ENCODE assay signal across 9 mouse cellular contexts in the genomic region with DNA sequence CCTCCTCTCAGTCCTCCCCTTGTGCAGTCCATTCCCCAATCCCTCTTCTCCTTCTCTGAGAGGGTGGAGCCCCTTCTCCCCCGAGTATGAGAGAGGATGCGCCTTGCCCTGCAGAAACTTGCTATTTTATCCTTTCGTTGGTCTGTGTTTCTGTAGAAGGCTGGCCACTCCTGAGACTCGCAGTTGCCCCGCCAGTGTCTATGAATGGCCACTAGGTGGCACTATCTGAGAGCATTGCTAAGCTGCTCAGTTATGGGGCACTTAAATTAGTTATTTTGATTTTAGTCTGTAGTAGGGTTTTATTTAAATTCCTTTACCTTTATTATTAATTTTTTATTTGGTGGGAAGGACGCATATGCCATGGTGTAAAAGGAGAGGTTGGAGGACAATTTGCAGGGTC. TPM values are rescaled to one million over a fixed set of nuclear protein-coding genes. Genes with fewer than 3 reads are reported as not detected.
DNase-seq lines count a peak whose midpoint lies in the region; ATAC-seq lines count a peak whose summit lies in the region.
"Had no signal": no experiment of that assay in that cellular context is flagged by ENCODE, and none has a peak within 500 bp of the region (broad histone marks: within the 10 kb centered on the region; RNA-seq: fewer than 3 reads in every experiment).

No protein-coding gene starts in this region.

- intact Hi-C loops in heart, postnatal 36 days (cut with DNase I): loop anchor here (1.0 to 5.0 kb wide), 2 partner anchors 307 to 388 kb away; no protein-coding TSS in a partner anchor

- no peak overlapping the region for H3K4me2 ChIP-seq in forebrain, embryonic 11.5 days (ENCODE audit: low read depth, low read length, severe bottlenecking)
- H3K4me2 ChIP-seq in forebrain, embryonic 16.5 days (ENCODE audit: low read length): no peak overlapping the region
- no peak overlapping the region for H3K4me2 ChIP-seq in embryonic facial prominence, embryonic 14.5 days (ENCODE audit: low read depth, low read length)
- H3K4me2 ChIP-seq: liver, embryonic 15.5 days had no signal

- H3K4me1 ChIP-seq in forebrain, embryonic 11.5 days (replicated peaks; ENCODE audit: control insufficient read depth, insufficient read depth, low read length): no peaks in the 10 kb centered on the region
- H3K4me1 ChIP-seq in forebrain, embryonic 16.5 days (replicated peaks; ENCODE audit: control insufficient read depth, insufficient read depth, low read length): no peaks in the 10 kb centered on the region
- no peaks in the 10 kb centered on the region for H3K4me1 ChIP-seq in embryonic facial prominence, embryonic 14.5 days (ENCODE audit: control insufficient read depth, insufficient read depth, low read length)
- H3K4me1 ChIP-seq: liver, embryonic 15.5 days had no signal

- H3K27ac ChIP-seq in forebrain, embryonic 11.5 days (ENCODE audit: low read depth, low read length): no peak overlapping the region
- H3K27ac ChIP-seq in forebrain, embryonic 16.5 days (ENCODE audit: low read length): no peak overlapping the region
- no peak overlapping the region for H3K27ac ChIP-seq in embryonic facial prominence, embryonic 14.5 days (replicated peaks; ENCODE audit: low read depth, low read length)
- H3K27ac ChIP-seq: liver, embryonic 15.5 days had no signal

- no peak overlapping the region for H3K9ac ChIP-seq in forebrain, embryonic 11.5 days (ENCODE audit: low read length)
- no peak overlapping the region for H3K9ac ChIP-seq in forebrain, embryonic 16.5 days (replicated peaks; ENCODE audit: low read depth, low read length)
- H3K9ac ChIP-seq in embryonic facial prominence, embryonic 14.5 days (ENCODE audit: low read depth, low read length): no peak overlapping the region
- H3K9ac ChIP-seq: liver, embryonic 15.5 days had no signal

- peak; percentile 63 for DNase-seq in forebrain, embryonic 11.5 days (ENCODE audit: low spot score)
- peak; percentile 46 for DNase-seq in adrenal gland, postnatal 25 days
- peak; percentile 61 for DNase-seq in embryonic facial prominence, embryonic 14.5 days (ENCODE audit: low spot score)
- peak; percentile 34 to 46 for DNase-seq in heart, postnatal 36 days
- DNase-seq in layer of hippocampus, postnatal 14 days (ENCODE audit: low spot score in 2 of 2): peak; percentile 15 to 43
- peak; percentile 65 for DNase-seq in lung, postnatal 36 days
- DNase-seq in right cerebral cortex, postnatal 25 days: peak; percentile 17

- no peaks in the 10 kb centered on the region for H3K9me3 ChIP-seq in forebrain, embryonic 11.5 days (ENCODE audit: control insufficient read depth, low read length)
- no peaks in the 10 kb centered on the region for H3K9me3 ChIP-seq in forebrain, embryonic 16.5 days (ENCODE audit: control insufficient read depth, low read length)
- no peaks in the 10 kb centered on the region for H3K9me3 ChIP-seq in embryonic facial prominence, embryonic 14.5 days (ENCODE audit: control insufficient read depth, low read length)
- H3K9me3 ChIP-seq: liver, embryonic 15.5 days had no signal

- H3K4me3 ChIP-seq in forebrain, embryonic 11.5 days (ENCODE audit: low read depth, low read length): no peak overlapping the region
- H3K4me3 ChIP-seq in forebrain, embryonic 16.5 days (replicated peaks; ENCODE audit: low read length): no peak overlapping the region
- no peak overlapping the region for H3K4me3 ChIP-seq in embryonic facial prominence, embryonic 14.5 days (ENCODE audit: low read depth, low read length)
- H3K4me3 ChIP-seq: liver, embryonic 15.5 days had no signal

- no peak for ATAC-seq in forebrain, embryonic 11.5 days (replicated peaks; ENCODE audit: low FRiP score)
- no peak; the same call in 1 of the 2 replicates for ATAC-seq in forebrain, embryonic 16.5 days
- ATAC-seq in embryonic facial prominence, embryonic 14.5 days (ENCODE audit: low read depth): no peak

- 25% methylated on average over 6 of the region's 6 CpGs for WGBS in forebrain, embryonic 11.5 days
- 21% methylated on average over 6 of the region's 6 CpGs for WGBS in forebrain, embryonic 16.5 days
- WGBS in embryonic facial prominence, embryonic 14.5 days: 9% methylated on average over 6 of the region's 6 CpGs

- no peaks in the 10 kb centered on the region for H3K27me3 ChIP-seq in forebrain, embryonic 11.5 days (ENCODE audit: control insufficient read depth, insufficient read depth, low read length)
- no peaks in the 10 kb centered on the region for H3K27me3 ChIP-seq in forebrain, embryonic 16.5 days (replicated peaks; ENCODE audit: control insufficient read depth, insufficient read depth, low read length)
- no peaks in the 10 kb centered on the region for H3K27me3 ChIP-seq in embryonic facial prominence, embryonic 14.5 days (replicated peaks; ENCODE audit: control insufficient read depth, insufficient read depth, low read length)
- H3K27me3 ChIP-seq: liver, embryonic 15.5 days had no signal

- H3K36me3 ChIP-seq in forebrain, embryonic 11.5 days (ENCODE audit: control insufficient read depth, insufficient read depth, low read length): no peaks in the 10 kb centered on the region
- no peaks in the 10 kb centered on the region for H3K36me3 ChIP-seq in forebrain, embryonic 16.5 days (ENCODE audit: control insufficient read depth, insufficient read depth)
- no peaks in the 10 kb centered on the region for H3K36me3 ChIP-seq in embryonic facial prominence, embryonic 14.5 days (ENCODE audit: control insufficient read depth, insufficient read depth, low read length)
- H3K36me3 ChIP-seq: liver, embryonic 15.5 days had no signal

RNA-seq across cellular contexts. Expression of gene Rap2c, which starts 48.0 kb away (rescaled TPM):
- polyA plus RNA-seq in forebrain, embryonic 11.5 days (2014; fragmentation: Nextera tagmentation; extraction: Ambion mirVana): 21.9 and 25.9 TPM in 2 replicates
- polyA plus RNA-seq in forebrain, embryonic 16.5 days (2015; fragmentation: Nextera tagmentation; extraction: Ambion mirVana): 11.4 and 13.5 TPM in 2 replicates
- 27.4 and 29.5 TPM in 2 replicates for total RNA-seq in adrenal gland, postnatal 25 days (2021)
- polyA plus RNA-seq in embryonic facial prominence, embryonic 14.5 days (2014; fragmentation: Nextera tagmentation; extraction: Ambion mirVana): 36.0 and 38.0 TPM in 2 replicates
- total RNA-seq in heart, postnatal 36 days (2021): 10 to 100 TPM; 20.4 to 21.4 TPM
- total RNA-seq in layer of hippocampus, postnatal 14 days (2021): 10 to 100 TPM; 27.7 to 32.2 TPM
